Mouse (Mus musculus): ENCODE measurements around the gene Smyd3. TPM values are rescaled to one million over a fixed set of nuclear protein-coding genes. Genes with fewer than 3 reads are reported as not detected.
A peak's percentile ranks its signal among the peaks of the same experiment; 100 is the strongest.

Gene Smyd3
- polyA plus RNA-seq, 1 experiment from 2014 or later = 22.0 TPM

DNA sequence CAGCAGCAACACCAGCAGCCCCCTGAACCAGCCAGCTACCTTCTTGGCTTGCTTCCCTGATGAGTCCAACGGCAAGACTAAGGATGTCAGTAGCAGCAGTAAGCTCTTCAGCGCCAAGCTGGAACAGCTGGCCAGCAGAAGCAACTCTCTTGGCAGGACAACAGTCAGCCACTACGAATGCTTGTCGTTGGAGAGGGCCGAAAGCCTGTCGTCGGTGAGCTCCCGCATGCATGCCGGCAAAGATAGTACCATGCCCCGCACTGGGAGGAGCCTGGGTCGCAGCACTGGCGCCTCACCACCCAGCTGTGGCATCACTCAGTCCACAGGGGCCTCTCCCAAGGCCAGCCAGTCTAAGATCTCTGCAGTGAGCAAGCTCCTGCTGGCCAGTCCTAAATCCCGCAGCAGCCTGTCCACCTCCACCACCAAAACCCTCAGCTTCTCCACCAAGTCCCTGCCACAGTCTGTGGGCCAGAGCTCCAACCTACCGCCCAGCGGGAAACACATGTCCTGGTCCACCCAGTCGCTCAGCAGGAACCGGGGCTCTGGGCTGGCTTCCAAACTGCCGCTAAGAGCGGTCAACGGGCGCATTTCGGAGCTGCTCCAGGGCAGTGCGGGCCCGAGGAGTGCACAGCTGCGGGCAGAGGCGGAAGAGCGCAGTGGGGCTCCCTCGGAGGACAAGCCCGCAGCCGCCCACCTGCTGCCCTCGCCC, 600.5 kb downstream of the Smyd3 start:
- Histone ChIP-seq H3K9me3 (replicated peaks) (no peaks in the 10 kb centered on the region), H3K9ac (no peak overlapping the region), H3K4me2 (replicated peaks) (0 out of 2 replicates have a peak overlapping the region, but pooled peaks have one; percentile 10), H3K36me3 (peaks cover 24% of the 10 kb centered on the region), H3K27ac (replicated peaks) (no peak overlapping the region), H3K4me1 (peaks cover 17% of the 10 kb centered on the region), H3K27me3 (peaks cover 5% of the 10 kb centered on the region; the same call in 1 of the 2 replicates), H3K4me3 (replicated peaks) (no peak overlapping the region)
- WGBS = 47% methylated on average over 31 of the region's 31 CpGs
- peak; percentile 21; the same call in 1 of the 2 replicates for ATAC-seq (ENCODE audit: insufficient number of reproducible peaks, low FRiP score, low TSS enrichment, low read depth)

DNA sequence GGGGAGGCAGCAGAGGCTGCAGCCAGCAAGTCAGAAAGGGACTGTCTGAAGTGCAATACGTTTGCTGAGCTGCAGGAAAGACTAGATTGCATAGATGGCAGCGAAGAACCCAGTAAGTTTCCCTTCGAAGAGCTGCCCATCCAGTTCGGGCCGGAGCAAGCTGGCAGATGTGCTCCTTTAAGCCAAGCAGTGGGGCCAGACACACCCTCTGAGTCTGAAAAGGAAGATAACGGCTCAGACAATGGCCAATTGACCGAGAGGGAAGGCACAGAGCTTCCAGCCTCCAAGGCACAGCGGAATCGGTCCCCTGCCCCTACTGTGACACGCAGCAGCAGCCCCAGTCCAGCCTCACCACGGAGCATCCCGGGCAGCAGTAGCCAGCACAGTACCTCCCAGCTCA, 602.8 kb downstream of the Smyd3 start:
- no peak overlapping the region for H3K9ac ChIP-seq
- H3K27me3 ChIP-seq = peaks cover 5% of the 10 kb centered on the region; the same call in 1 of the 2 replicates
- H3K36me3 ChIP-seq = peaks cover 24% of the 10 kb centered on the region
- no peak for ATAC-seq (ENCODE audit: insufficient number of reproducible peaks, low FRiP score, low TSS enrichment, low read depth)
- H3K4me1 ChIP-seq = peaks cover 30% of the 10 kb centered on the region
- no peak overlapping the region for H3K27ac ChIP-seq (replicated peaks)
- no peaks in the 10 kb centered on the region for H3K9me3 ChIP-seq (replicated peaks)
- 64% methylated on average over 12 of the region's 12 CpGs for WGBS
- no peak overlapping the region for H3K4me2 ChIP-seq (replicated peaks)
- no peak overlapping the region for H3K4me3 ChIP-seq (replicated peaks)

DNA sequence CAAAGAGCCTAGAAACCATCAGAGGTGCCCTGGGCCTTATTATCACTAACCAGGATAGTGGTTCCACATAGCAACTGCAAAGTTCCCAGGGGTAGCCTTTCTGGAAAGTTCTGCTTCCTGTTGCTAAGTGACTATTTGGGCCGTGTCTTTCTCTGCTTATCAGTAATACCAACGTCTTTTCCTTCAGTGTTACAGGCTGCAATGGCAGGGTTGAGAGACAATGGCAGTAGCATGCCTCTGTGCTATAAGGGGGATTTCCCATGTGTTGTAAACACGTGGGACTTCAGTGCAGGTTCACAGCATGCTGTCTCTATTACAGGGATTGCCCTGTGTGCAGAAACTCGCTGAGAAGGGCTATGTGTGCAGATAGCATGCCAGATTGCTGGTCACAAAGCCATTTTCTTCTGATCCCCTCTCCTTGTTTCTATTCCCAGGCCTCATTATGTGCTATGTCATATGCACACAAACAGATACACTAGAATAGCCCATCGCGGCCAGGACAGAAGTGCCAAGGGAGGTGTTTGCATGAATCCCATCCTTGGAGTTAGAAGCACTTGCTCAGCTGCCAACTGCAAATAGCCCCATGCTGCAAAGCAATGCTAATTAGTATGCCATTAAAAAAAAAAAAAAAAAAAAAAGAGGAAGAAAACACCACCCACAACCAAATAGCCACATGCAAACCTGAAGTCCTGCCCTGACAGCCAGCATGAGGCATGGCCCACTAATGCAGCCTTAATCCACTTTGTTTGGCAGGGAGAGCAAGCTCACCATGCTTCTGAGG, 604.7 kb downstream of the Smyd3 start:
- H3K4me1 ChIP-seq = peaks cover 30% of the 10 kb centered on the region
- peaks cover 5% of the 10 kb centered on the region; the same call in 1 of the 2 replicates for H3K27me3 ChIP-seq
- no peak overlapping the region for H3K4me2 ChIP-seq (replicated peaks)
- H3K27ac ChIP-seq (replicated peaks) = no peak overlapping the region
- WGBS = 53% methylated on average over 6 of the region's 6 CpGs
- H3K9me3 ChIP-seq (replicated peaks) = no peaks in the 10 kb centered on the region
- no peak for ATAC-seq (ENCODE audit: insufficient number of reproducible peaks, low FRiP score, low TSS enrichment, low read depth)
- peaks cover 21% of the 10 kb centered on the region; the same call in 1 of the 2 replicates for H3K36me3 ChIP-seq
- no peak overlapping the region for H3K4me3 ChIP-seq (replicated peaks)
- H3K9ac ChIP-seq = no peak overlapping the region

DNA sequence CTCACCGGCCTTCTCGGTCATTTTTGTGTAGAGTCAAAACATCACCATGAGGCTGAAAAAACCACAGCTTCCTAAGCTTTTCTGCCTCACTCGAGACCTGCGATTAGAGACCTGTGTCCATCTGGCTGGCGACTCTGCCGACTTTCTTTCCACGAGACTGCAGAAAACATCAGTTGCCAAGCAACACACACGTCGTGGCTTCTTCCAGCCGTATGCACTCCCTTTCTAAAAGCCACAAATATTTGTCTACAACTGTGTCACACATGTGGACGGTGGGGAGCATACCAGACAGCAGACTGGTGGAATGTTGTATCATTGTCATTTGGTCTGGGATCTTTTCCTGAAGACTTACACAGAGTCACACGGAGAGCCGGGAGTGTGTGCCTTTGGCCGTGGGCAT, 606.9 kb downstream of the Smyd3 start:
- ATAC-seq (ENCODE audit: insufficient number of reproducible peaks, low FRiP score, low TSS enrichment, low read depth) = no peak
- Histone ChIP-seq H3K27ac (replicated peaks) (no peak overlapping the region), H3K4me2 (replicated peaks) (no peak overlapping the region), H3K27me3 (peaks cover under 1% of the 10 kb centered on the region; the same call in 1 of the 2 replicates), H3K4me3 (replicated peaks) (no peak overlapping the region), H3K9me3 (replicated peaks) (no peaks in the 10 kb centered on the region), H3K9ac (no peak overlapping the region), H3K36me3 (peaks cover 11% of the 10 kb centered on the region; the same call in 1 of the 2 replicates), H3K4me1 (peaks cover 17% of the 10 kb centered on the region)
- WGBS = 36% methylated on average over 14 of the region's 14 CpGs

Other genes starting within 250 kb of the Smyd3 start
- gene Tfb2m, start 28.2 kb upstream of the Smyd3 start, polyA plus RNA-seq (2015; fragmentation: Nextera tagmentation; extraction: Ambion mirVana) = 26.2 and 31.4 TPM in 2 replicates
- 16.6 and 16.7 TPM in 2 replicates for gene Cnst, start 28.3 kb upstream of the Smyd3 start, polyA plus RNA-seq (2015; fragmentation: Nextera tagmentation; extraction: Ambion mirVana)
- gene Sccpdh, start 150.2 kb upstream of the Smyd3 start, polyA plus RNA-seq (2015; fragmentation: Nextera tagmentation; extraction: Ambion mirVana) = 70.1 and 71.9 TPM in 2 replicates
- 0.18 and 0.25 TPM in 2 replicates for gene Kif28, start 227.2 kb upstream of the Smyd3 start, polyA plus RNA-seq (2015; fragmentation: Nextera tagmentation; extraction: Ambion mirVana)

Data from embryonic facial prominence, embryonic 15.5 days (tissue).